Mouse (Mus musculus): ENCODE results near the gene Nop53. TPM values are rescaled to one million over a fixed set of nuclear protein-coding genes. Genes with fewer than 3 reads are reported as not detected.
A peak's percentile ranks its signal among the peaks of the same experiment; 100 is the strongest.

Gene Nop53
- polyA plus RNA-seq, 1 experiment from 2014 or later: 111 TPM

- Histone ChIP-seq H3K4me3 (ENCODE audit: low read length) (no peak overlapping the region), H3K27me3 (replicated peaks; ENCODE audit: control insufficient read depth, insufficient read depth, low read length) (no peaks in the 10 kb centered on the region), H3K27ac (ENCODE audit: low read depth, low read length) (no peak overlapping the region), H3K36me3 (ENCODE audit: control insufficient read depth, insufficient read depth, low read length) (peaks cover 58% of the 10 kb centered on the region), H3K9ac (ENCODE audit: low read depth, low read length) (no peak overlapping the region), H3K4me2 (ENCODE audit: low read length) (no peak overlapping the region), H3K4me1 (ENCODE audit: control insufficient read depth, insufficient read depth, low read depth, low read length) (no peaks in the 10 kb centered on the region), H3K9me3 (ENCODE audit: control insufficient read depth, low read length) (no peaks in the 10 kb centered on the region; the same call in 1 of the 2 replicates)
- WGBS: 88% methylated on average over 5 of the region's 5 CpGs
- ATAC-seq: no peak
These were observed 8.4 kb downstream of the Nop53 start for GRCm38 (mm10) chr7:15937491-15937890.

- Histone ChIP-seq H3K4me1 (ENCODE audit: control insufficient read depth, insufficient read depth, low read depth, low read length) (no peaks in the 10 kb centered on the region), H3K4me3 (ENCODE audit: low read length) (no peak overlapping the region), H3K27ac (ENCODE audit: low read depth, low read length) (no peak overlapping the region), H3K9me3 (ENCODE audit: control insufficient read depth, low read length) (no peaks in the 10 kb centered on the region; the same call in 1 of the 2 replicates), H3K27me3 (replicated peaks; ENCODE audit: control insufficient read depth, insufficient read depth, low read length) (no peaks in the 10 kb centered on the region), H3K36me3 (ENCODE audit: control insufficient read depth, insufficient read depth, low read length) (peaks cover 23% of the 10 kb centered on the region), H3K9ac (ENCODE audit: low read depth, low read length) (no peak overlapping the region), H3K4me2 (ENCODE audit: low read length) (no peak overlapping the region)
- WGBS: 65% methylated on average over 16 of the region's 16 CpGs
- no peak for ATAC-seq
These were observed 12.2 kb downstream of the Nop53 start for GRCm38 (mm10) chr7:15933437-15934359.

DNA sequence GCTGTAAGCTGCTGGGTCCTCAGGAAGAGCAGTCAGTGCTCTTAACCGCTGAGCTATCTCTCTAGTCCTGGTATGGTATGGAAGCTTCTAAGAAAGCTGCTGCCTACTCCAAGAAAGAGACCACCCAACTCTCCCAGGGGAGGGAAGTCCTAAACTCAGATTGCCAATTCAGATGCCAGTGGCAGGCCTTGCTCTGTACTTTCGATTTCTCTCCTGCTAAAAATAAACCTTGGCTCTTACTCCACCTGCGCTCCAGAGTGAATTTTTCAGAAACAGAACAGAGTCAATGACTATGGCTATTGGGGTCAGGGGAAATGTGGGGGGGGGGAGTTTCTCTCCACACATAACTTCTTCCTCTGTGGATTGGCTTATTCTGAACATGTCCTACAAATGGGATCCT lies 14.2 kb downstream of the Nop53 start:
- 78% methylated on average over 3 of the region's 3 CpGs for WGBS
- no peak for ATAC-seq
- H3K9ac ChIP-seq (ENCODE audit: low read depth, low read length): no peak overlapping the region
- H3K4me3 ChIP-seq (ENCODE audit: low read length): no peak overlapping the region
- H3K36me3 ChIP-seq (ENCODE audit: control insufficient read depth, insufficient read depth, low read length): peaks cover 8% of the 10 kb centered on the region; the same call in 1 of the 2 replicates
- H3K27ac ChIP-seq (ENCODE audit: low read depth, low read length): no peak overlapping the region
- H3K4me2 ChIP-seq (ENCODE audit: low read length): no peak overlapping the region
- no peaks in the 10 kb centered on the region; the same call in 1 of the 2 replicates for H3K9me3 ChIP-seq (ENCODE audit: control insufficient read depth, low read length)
- H3K4me1 ChIP-seq (ENCODE audit: control insufficient read depth, insufficient read depth, low read depth, low read length): no peaks in the 10 kb centered on the region
- no peaks in the 10 kb centered on the region for H3K27me3 ChIP-seq (replicated peaks; ENCODE audit: control insufficient read depth, insufficient read depth, low read length)

DNA sequence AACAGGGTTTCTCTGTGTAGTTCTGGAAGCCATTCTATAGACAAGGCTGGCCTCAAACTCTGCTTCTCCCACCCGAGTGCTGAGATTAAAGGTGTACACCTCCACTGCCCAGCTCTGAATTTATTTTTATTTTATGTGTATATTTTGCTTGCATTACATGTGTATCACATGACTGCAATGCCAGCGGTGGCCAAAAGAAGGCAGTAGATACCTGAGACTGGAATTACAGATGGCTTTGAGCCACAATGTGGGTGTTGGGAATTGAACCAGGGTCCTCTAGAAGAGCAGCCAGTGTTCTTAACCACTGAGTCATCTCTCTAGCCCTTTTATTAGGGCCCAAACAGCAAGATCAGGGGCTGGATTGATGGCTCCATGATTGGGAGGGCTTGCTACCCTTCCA lies 15.3 kb downstream of the Nop53 start:
- Histone ChIP-seq H3K36me3 (ENCODE audit: control insufficient read depth, insufficient read depth, low read length) (peaks cover 4% of the 10 kb centered on the region; the same call in 1 of the 2 replicates), H3K27me3 (replicated peaks; ENCODE audit: control insufficient read depth, insufficient read depth, low read length) (no peaks in the 10 kb centered on the region), H3K4me2 (ENCODE audit: low read length) (no peak overlapping the region), H3K4me1 (ENCODE audit: control insufficient read depth, insufficient read depth, low read depth, low read length) (no peaks in the 10 kb centered on the region), H3K4me3 (ENCODE audit: low read length) (no peak overlapping the region), H3K27ac (ENCODE audit: low read depth, low read length) (no peak overlapping the region), H3K9me3 (ENCODE audit: control insufficient read depth, low read length) (no peaks in the 10 kb centered on the region; the same call in 1 of the 2 replicates), H3K9ac (ENCODE audit: low read depth, low read length) (no peak overlapping the region)
- no peak for ATAC-seq
- 70% methylated on average over 2 of the region's 2 CpGs for WGBS

DNA sequence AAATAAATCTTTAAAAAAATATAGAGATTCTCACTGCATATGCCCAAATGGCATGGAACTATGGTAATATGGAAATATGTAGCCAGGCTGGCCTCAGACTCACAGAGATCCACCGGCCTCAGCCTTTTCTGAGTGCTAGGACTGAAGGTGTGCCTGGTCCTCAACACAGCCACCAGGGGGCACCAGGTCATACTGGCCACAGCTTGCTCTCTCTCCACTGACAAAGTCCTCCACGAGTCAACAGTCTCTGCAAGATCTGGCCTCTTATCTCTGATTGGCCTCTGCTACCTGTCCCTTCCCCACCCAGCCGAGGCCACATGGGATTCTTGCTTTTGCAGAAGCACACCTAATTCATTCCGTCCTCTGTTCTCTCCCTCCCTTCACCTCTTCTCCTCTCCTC lies 16.0 kb downstream of the Nop53 start:
- no peaks in the 10 kb centered on the region; the same call in 1 of the 2 replicates for H3K36me3 ChIP-seq (ENCODE audit: control insufficient read depth, insufficient read depth, low read length)
- H3K9ac ChIP-seq (ENCODE audit: low read depth, low read length): no peak overlapping the region
- no peak for ATAC-seq
- no peak overlapping the region for H3K27ac ChIP-seq (ENCODE audit: low read depth, low read length)
- H3K4me3 ChIP-seq (ENCODE audit: low read length): no peak overlapping the region
- H3K4me1 ChIP-seq (ENCODE audit: control insufficient read depth, insufficient read depth, low read depth, low read length): no peaks in the 10 kb centered on the region
- H3K4me2 ChIP-seq (ENCODE audit: low read length): no peak overlapping the region
- WGBS: 42% methylated on average over 4 of the region's 4 CpGs
- H3K9me3 ChIP-seq (ENCODE audit: control insufficient read depth, low read length): no peaks in the 10 kb centered on the region
- no peaks in the 10 kb centered on the region for H3K27me3 ChIP-seq (replicated peaks; ENCODE audit: control insufficient read depth, insufficient read depth, low read length)

DNA sequence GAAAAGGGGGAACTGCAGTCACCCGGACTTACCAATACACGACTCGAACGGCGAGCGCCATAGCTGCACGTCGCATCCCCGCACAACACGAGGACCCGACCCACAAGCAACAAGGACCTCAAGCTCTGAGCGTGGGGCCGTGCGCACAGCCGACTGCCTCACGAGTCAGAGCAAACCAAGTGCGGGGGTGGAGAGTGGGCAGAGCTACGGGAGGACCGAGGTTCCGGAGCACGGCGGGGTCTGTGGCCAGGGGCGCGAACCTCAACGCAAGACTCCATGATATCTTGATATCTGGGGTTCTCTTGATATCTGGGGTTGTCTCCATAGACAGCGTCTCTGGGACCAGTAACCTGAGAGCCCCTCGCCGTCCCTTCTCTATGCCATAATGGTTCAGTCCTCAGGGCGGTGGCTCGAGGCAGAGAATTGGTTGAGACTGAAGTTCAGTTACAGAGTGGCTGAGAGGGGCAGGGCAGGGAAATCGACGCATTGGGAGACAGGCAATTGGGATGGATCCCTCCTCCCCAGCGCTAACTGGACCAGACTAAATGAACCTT lies 23.6 kb downstream of the Nop53 start, which contains the start of gene Selenow:
TSS of gene Selenow (minus strand) at position 183 of the 554 bp plus-strand sequence.
- Histone ChIP-seq H3K4me1 (ENCODE audit: control insufficient read depth, insufficient read depth, low read depth, low read length) (peaks cover 20% of the 10 kb centered on the region), H3K36me3 (ENCODE audit: control insufficient read depth, insufficient read depth, low read length) (peaks cover 16% of the 10 kb centered on the region), H3K27me3 (replicated peaks; ENCODE audit: control insufficient read depth, insufficient read depth, low read length) (no peaks in the 10 kb centered on the region), H3K4me2 (ENCODE audit: low read length) (peak within 1 kb of the TSS; percentile 91), H3K27ac (ENCODE audit: low read depth, low read length) (peak within 1 kb of the TSS; percentile 91), H3K9me3 (ENCODE audit: control insufficient read depth, low read length) (no peaks in the 10 kb centered on the region), H3K9ac (ENCODE audit: low read depth, low read length) (peak within 1 kb of the TSS; percentile 61), H3K4me3 (ENCODE audit: low read length) (peak within 1 kb of the TSS; percentile 55)
- 0% methylated on average over 33 of the region's 33 CpGs for WGBS
- peak; percentile 96 for ATAC-seq

GRCm38 (mm10) chr7:15921796-15922195 lies 24.1 kb downstream of the Nop53 start:
- peak overlapping the region; percentile 91 for H3K27ac ChIP-seq (ENCODE audit: low read depth, low read length)

DNA sequence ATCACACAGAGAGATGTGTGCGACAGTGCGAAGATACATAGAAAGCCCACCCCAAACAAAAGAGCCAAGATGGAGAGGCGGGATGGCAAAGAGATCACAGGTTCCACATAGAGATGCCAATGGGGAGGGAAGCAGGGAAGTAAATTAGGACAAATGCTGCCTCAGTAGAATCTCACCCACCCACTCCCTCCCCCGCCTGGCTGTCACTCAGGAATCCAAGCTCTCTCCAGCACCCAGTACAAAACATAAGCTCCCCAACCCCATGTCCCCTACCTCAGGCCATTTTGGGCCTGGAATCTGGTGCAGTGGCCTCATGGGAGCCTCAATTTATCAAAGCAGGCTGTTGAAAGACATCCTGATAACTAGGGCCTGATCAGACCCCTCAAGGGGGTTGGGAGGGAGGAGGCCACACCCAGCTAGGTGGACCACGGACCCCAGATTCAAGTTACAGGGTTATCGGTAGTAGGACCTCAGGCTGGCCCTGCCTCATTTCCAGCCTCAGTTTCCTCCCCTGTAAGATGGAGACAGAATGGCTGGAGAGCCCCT lies 25.2 kb downstream of the Nop53 start:
- peak overlapping the region; percentile 5; the same call in 1 of the 2 replicates for H3K27ac ChIP-seq (ENCODE audit: low read depth, low read length)
- H3K27me3 ChIP-seq (replicated peaks; ENCODE audit: control insufficient read depth, insufficient read depth, low read length): no peaks in the 10 kb centered on the region
- H3K4me1 ChIP-seq (ENCODE audit: control insufficient read depth, insufficient read depth, low read depth, low read length): peaks cover 20% of the 10 kb centered on the region
- peak overlapping the region; percentile 61 for H3K9ac ChIP-seq (ENCODE audit: low read depth, low read length)
- no peak for ATAC-seq
- peak overlapping the region; percentile 55 for H3K4me3 ChIP-seq (ENCODE audit: low read length)
- H3K36me3 ChIP-seq (ENCODE audit: control insufficient read depth, insufficient read depth, low read length): peaks cover 20% of the 10 kb centered on the region
- peak overlapping the region; percentile 91 for H3K4me2 ChIP-seq (ENCODE audit: low read length)
- no peaks in the 10 kb centered on the region for H3K9me3 ChIP-seq (ENCODE audit: control insufficient read depth, low read length)
- 88% methylated on average over 6 of the region's 6 CpGs for WGBS

More at GRCm38 (mm10) chr7:15921796-15922195, 24.1 kb downstream of the Nop53 start:
- Histone ChIP-seq H3K27me3 (replicated peaks; ENCODE audit: control insufficient read depth, insufficient read depth, low read length) (no peaks in the 10 kb centered on the region), H3K4me1 (ENCODE audit: control insufficient read depth, insufficient read depth, low read depth, low read length) (peaks cover 20% of the 10 kb centered on the region), H3K36me3 (ENCODE audit: control insufficient read depth, insufficient read depth, low read length) (peaks cover 20% of the 10 kb centered on the region), H3K4me3 (ENCODE audit: low read length) (peak overlapping the region; percentile 55), H3K4me2 (ENCODE audit: low read length) (peak overlapping the region; percentile 91), H3K9ac (ENCODE audit: low read depth, low read length) (peak overlapping the region; percentile 61), H3K9me3 (ENCODE audit: control insufficient read depth, low read length) (no peaks in the 10 kb centered on the region)
- peak; percentile 45 for ATAC-seq
- under 1% methylated on average over 10 of the region's 10 CpGs for WGBS

- Histone ChIP-seq H3K36me3 (ENCODE audit: control insufficient read depth, insufficient read depth, low read length) (peaks cover 20% of the 10 kb centered on the region), H3K4me1 (ENCODE audit: control insufficient read depth, insufficient read depth, low read depth, low read length) (peaks cover 20% of the 10 kb centered on the region), H3K9ac (ENCODE audit: low read depth, low read length) (no peak overlapping the region), H3K9me3 (ENCODE audit: control insufficient read depth, low read length) (no peaks in the 10 kb centered on the region), H3K27me3 (replicated peaks; ENCODE audit: control insufficient read depth, insufficient read depth, low read length) (no peaks in the 10 kb centered on the region), H3K4me2 (ENCODE audit: low read length) (peak overlapping the region; percentile 91), H3K4me3 (ENCODE audit: low read length) (peak overlapping the region; percentile 55; the same call in 1 of the 2 replicates), H3K27ac (ENCODE audit: low read depth, low read length) (no peak overlapping the region)
- 95% methylated on average over 9 of the region's 9 CpGs for WGBS
- ATAC-seq: no peak
These were observed 25.9 kb downstream of the Nop53 start for GRCm38 (mm10) chr7:15919947-15920346.
